Mouse (Mus musculus) NIH3T3 (cell line): Measurements from ENCODE around the gene Kif12.
A peak's percentile ranks its signal among the peaks of the same experiment; 100 is the strongest.

ENCODE experiments used
- DNase-seq: peaks from one replicate; pipeline ENCODE4 v3.0.0-alpha.2; 2012; ENCODE audit warnings: low read depth

Gene Kif12

GRCm38 (mm10) chr4:63158192-63158591 lies 13.7 kb downstream of the Kif12 start:
- no peak for DNase-seq

DNA sequence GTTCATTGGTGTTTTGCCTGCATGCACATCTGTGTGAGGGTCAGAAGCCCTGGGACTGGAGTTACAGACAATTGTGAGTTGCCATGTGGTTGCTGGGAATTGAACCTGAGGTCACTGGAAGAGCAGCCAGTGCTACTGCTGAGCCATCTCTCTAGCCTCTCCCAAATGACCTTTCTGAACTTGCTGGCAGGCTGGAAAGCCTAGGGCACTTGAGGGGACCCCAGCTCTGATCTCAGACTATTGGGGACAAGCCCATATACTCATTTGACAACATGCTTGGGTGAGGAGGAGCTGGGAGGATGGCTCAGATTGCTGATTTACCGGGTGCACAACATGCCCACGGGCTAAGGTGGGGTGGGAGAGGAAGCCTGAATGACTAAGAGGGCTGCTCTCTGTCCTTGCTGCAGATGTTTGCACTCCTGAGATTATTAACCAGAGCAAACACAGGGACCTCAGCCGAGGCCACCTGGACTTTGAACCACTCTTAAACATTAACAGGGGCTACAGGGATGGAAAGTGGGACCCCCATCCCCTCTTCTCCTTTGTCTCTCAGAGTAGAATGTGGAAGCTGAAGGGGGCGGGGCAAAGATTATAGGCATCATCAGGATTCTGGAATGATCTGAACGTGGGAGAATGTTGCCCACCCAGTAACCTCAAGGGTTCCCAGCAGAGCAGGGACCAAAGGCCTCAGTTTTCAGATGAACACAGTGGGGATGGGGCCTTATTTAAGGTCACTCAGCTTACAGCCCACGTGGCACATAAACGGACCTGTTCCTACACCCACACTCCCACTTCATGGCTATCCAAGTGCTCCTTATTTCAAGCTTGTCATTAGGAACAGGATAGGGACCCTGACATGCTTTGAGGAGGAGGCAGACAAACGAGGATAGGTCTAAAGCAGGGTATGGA lies 15.0 kb downstream of the Kif12 start:
- no peak for DNase-seq

DNA sequence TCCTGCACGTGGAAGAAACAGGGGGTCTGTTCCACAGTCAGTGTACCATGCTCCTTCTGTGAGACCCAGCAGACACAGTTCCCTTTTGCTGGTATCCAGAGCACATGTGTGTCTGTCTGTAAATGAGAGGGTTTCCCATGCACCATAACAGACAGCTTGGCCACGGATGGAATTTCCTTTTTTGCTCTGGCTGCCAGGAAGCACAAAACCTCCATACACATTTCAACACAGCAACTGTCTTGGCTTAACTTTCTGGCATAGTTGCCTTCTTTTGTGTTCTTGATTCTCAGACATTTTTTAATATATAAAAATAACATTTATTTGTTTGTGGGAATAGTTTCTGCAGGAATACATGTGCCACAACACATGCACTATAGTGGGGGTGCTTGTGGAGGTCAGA lies 16.3 kb downstream of the Kif12 start:
- DNase-seq: peak; percentile 47

- no peak for DNase-seq
Measured at GRCm38 (mm10) chr4:63154699-63155098, 17.2 kb downstream of the Kif12 start, which contains the start of gene Ambp. Gene Ambp (minus strand): TSS chr4:63154799.

DNA sequence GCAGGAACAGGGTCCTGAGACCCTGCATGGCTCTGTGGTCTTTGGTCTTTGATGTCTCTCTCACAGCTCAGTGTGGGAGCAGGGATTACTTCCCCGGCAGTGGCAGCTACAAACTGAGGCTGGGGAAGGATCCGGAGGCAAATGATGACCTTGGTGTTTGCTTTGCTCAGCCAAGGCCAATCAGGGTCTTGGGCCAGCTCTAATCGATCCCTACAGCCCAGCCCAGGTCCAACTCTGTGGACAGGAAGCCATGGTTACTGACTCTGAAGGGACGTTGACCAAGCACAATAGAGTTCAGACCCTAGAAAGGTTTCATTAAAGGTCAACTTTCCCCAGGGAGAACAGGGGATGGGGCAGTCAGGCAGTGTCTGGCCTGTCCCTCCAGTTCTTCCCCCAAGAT lies 17.9 kb downstream of the Kif12 start:
- DNase-seq: no peak

DNA sequence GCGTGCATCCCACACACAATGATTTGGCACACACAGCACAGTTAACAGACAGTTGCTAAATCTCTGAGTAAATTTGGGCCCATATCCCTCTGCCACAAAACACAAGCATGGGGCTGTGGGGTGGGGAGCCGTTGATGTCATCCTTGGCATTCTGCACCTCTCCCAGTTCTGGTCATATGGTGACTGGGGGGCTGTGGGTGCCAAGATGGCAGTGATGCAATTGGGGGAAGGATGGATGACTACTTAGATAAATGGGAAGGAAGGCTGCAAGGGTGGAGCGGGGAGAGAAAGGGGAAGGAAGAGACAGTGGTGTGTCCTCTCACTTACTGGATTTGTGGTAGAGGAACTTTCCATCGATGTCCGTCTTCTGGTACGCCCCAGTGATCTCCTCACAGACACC lies 20.8 kb downstream of the Kif12 start:
- peak; percentile 30 for DNase-seq

GRCm38 (mm10) chr4:63147268-63147667 lies 24.7 kb downstream of the Kif12 start:
- peak; percentile 20 for DNase-seq

- no peak for DNase-seq
Measured at GRCm38 (mm10) chr4:63129891-63130624, 41.9 kb downstream of the Kif12 start.

DNA sequence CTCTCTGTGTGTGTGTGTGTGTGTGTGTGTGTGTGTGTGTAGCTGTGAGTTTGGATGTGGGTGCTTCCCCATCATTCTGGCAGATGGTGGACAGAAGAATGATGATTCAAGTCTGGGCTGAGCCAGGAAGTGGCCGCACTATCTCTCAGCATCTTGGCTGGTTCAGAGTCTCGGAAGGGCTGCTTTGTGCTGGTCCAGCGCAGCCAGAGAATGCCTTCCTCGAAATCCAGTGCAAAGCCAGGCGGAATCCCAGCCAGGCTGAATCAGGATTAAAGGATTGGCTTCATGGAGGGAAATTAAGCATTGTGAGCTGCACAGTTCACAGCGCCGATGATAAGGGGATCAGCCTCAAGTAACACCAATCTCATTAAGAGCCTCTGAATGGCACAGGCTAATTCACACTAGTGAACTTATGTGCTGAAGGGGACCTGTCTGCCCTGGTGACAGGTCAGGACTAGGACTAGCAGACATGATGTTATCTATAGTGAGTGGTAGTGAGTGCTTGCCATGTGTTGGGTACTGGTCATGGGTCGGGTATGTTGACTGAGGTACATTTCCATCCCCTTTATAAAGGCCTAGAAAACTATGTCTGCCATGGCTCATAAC lies 47.0 kb downstream of the Kif12 start:
- no peak for DNase-seq

GRCm38 (mm10) chr4:63118639-63119437 lies 53.1 kb downstream of the Kif12 start:
- peak; percentile 96 for DNase-seq
